Comparison of ENCODE assay signal across 8 mouse cellular contexts in the genomic region with DNA sequence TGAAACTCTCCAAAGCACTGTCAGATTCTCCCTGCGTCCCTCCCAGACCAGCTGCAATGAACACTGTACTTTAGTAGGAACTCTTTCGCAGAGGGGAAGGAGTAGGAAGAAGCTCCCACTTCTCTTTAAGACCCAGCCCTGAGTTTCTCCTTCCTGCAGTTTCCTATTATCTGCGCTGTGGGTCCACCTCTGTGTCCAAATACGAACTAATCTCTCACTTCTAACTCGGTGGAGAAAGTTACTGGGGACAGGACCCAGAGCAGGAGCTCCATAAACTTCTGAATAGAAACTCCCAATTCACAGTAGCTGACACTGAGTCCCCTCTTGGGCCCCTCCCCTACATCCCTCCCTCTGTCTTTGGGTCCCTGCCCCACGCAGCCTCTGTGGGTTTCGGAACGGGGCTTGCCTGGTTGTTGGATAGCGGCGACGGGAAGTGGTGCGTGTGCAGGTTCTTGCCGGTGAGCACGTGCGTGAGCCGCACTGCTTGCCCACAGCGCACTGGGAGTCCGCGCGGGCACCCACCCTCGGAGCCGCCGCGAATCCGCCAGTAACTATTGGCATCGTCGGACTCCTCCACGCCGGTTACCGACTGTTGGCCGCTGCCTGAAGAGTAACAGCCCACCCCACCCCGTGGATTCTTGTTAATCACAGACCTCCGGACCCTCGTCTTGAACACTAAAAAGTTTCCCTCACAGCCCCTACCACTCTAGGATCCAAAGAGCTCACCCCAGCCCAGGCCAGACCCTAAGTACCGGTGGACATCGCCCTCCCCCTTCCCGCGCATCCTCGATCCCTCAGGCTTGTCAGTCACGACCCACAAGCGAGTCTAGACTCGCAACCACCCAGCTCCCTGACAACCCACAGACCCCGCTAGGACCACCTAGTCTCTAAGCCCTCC. TPM values are rescaled to one million over a fixed set of nuclear protein-coding genes. Genes with fewer than 3 reads are reported as not detected.
DNase-seq lines count a peak whose midpoint lies in the region; ATAC-seq lines count a peak whose summit lies in the region.

No protein-coding gene starts in this region.

- H3K27me3 ChIP-seq in heart, embryonic 16.5 days (ENCODE audit: control insufficient read depth, insufficient read depth, low read length) = no peaks in the 10 kb centered on the region
- H3K27me3 ChIP-seq in liver, embryonic 11.5 days (replicated peaks; ENCODE audit: control insufficient read depth, insufficient read depth, low read length) = no peaks in the 10 kb centered on the region
- no peaks in the 10 kb centered on the region for H3K27me3 ChIP-seq in neural tube, embryonic 14.5 days (ENCODE audit: control insufficient read depth, insufficient read depth, low read length)

- peak; percentile 23 for DNase-seq in cerebellum, adult 11 months
- no peak for DNase-seq in cerebellum, adult 8-10 months
- DNase-seq in 416B (ENCODE audit: low read depth) = peak; percentile 26
- DNase-seq in cerebellum, adult 18-20 months = peak; percentile 45 to 57
- DNase-seq in liver, embryonic 11.5 days (ENCODE audit: low spot score) = peak; percentile 60
- DNase-seq in urinary bladder, postnatal 10 days (ENCODE audit: low spot score) = no peak

- 4% methylated on average over 43 of the region's 43 CpGs for WGBS in heart, embryonic 16.5 days
- WGBS in liver, embryonic 11.5 days = 3% methylated on average over 43 of the region's 43 CpGs
- WGBS in neural tube, embryonic 14.5 days = 4% methylated on average over 42 of the region's 43 CpGs

- peak overlapping the region; percentile 80 for H3K4me3 ChIP-seq in heart, embryonic 16.5 days (ENCODE audit: low read length)
- H3K4me3 ChIP-seq in liver, embryonic 11.5 days (ENCODE audit: low read depth, low read length) = peak overlapping the region; percentile 76
- peak overlapping the region; percentile 72 for H3K4me3 ChIP-seq in neural tube, embryonic 14.5 days (ENCODE audit: low read depth, low read length)

- ATAC-seq in heart, embryonic 16.5 days (replicated peaks; ENCODE audit: extremely low read depth, insufficient read depth, low FRiP score) = peak; percentile 33; the same call in 1 of the 2 replicates
- ATAC-seq in liver, embryonic 11.5 days (replicated peaks; ENCODE audit: low FRiP score) = peak; percentile 1; the same call in 1 of the 2 replicates
- 0 out of 2 replicates have a peak, but pooled peaks have one; percentile 1 for ATAC-seq in neural tube, embryonic 14.5 days (ENCODE audit: low read depth)

- peak overlapping the region; percentile 100 for H3K4me2 ChIP-seq in heart, embryonic 16.5 days (ENCODE audit: low read depth, low read length)
- H3K4me2 ChIP-seq in liver, embryonic 11.5 days = peak overlapping the region; percentile 92
- peak overlapping the region; percentile 96 for H3K4me2 ChIP-seq in neural tube, embryonic 14.5 days (ENCODE audit: low read depth, low read length)

- no peaks in the 10 kb centered on the region for H3K9me3 ChIP-seq in heart, embryonic 16.5 days (replicated peaks; ENCODE audit: control insufficient read depth, low read length)
- H3K9me3 ChIP-seq in liver, embryonic 11.5 days (ENCODE audit: control insufficient read depth, low read length) = no peaks in the 10 kb centered on the region
- no peaks in the 10 kb centered on the region for H3K9me3 ChIP-seq in neural tube, embryonic 14.5 days (ENCODE audit: control insufficient read depth, low read length)

- peak overlapping the region; percentile 40; the same call in 1 of the 2 replicates for H3K27ac ChIP-seq in heart, embryonic 16.5 days (ENCODE audit: low read length)
- peak overlapping the region; percentile 59 for H3K27ac ChIP-seq in liver, embryonic 11.5 days (ENCODE audit: low read depth, low read length)
- peak overlapping the region; percentile 78 for H3K27ac ChIP-seq in neural tube, embryonic 14.5 days (ENCODE audit: low read depth, low read length)

- H3K4me1 ChIP-seq in heart, embryonic 16.5 days (ENCODE audit: control insufficient read depth, insufficient read depth, low read length) = peaks cover 8% of the 10 kb centered on the region
- H3K4me1 ChIP-seq in liver, embryonic 11.5 days (replicated peaks; ENCODE audit: control insufficient read depth, insufficient read depth, low read length) = peaks cover 11% of the 10 kb centered on the region; the same call in 1 of the 2 replicates
- H3K4me1 ChIP-seq in neural tube, embryonic 14.5 days (ENCODE audit: control insufficient read depth, insufficient read depth, low read length) = peaks cover 12% of the 10 kb centered on the region; the same call in 1 of the 2 replicates

- H3K36me3 ChIP-seq in heart, embryonic 16.5 days (ENCODE audit: control insufficient read depth, insufficient read depth) = no peaks in the 10 kb centered on the region
- H3K36me3 ChIP-seq in liver, embryonic 11.5 days (ENCODE audit: control insufficient read depth, insufficient read depth, low read length) = no peaks in the 10 kb centered on the region
- no peaks in the 10 kb centered on the region for H3K36me3 ChIP-seq in neural tube, embryonic 14.5 days (ENCODE audit: control insufficient read depth, insufficient read depth, low read length)

- H3K9ac ChIP-seq in heart, embryonic 16.5 days (ENCODE audit: low read length) = peak overlapping the region; percentile 78
- peak overlapping the region; percentile 78 for H3K9ac ChIP-seq in liver, embryonic 11.5 days (ENCODE audit: low read depth, low read length)
- peak overlapping the region; percentile 74 for H3K9ac ChIP-seq in neural tube, embryonic 14.5 days (replicated peaks; ENCODE audit: low read depth, low read length)

RNA-seq across cellular contexts. Expression of a gene that starts 0.7 kb away (rescaled TPM):
- 54.5 and 61.9 TPM in 2 replicates for polyA plus RNA-seq in heart, embryonic 16.5 days (2015; fragmentation: Nextera tagmentation; extraction: Ambion mirVana)
- 96.3 and 108 TPM in 2 replicates for polyA plus RNA-seq in liver, embryonic 11.5 days (2014; fragmentation: Nextera tagmentation; extraction: Ambion mirVana)
- polyA plus RNA-seq in neural tube, embryonic 14.5 days (2014; fragmentation: Nextera tagmentation; extraction: Ambion mirVana) = 15.9 and 20.8 TPM in 2 replicates

RNA-seq across cellular contexts. Expression of a gene that starts 6.5 kb away (rescaled TPM):
- 16.6 and 19.6 TPM in 2 replicates for polyA plus RNA-seq in heart, embryonic 16.5 days (2015; fragmentation: Nextera tagmentation; extraction: Ambion mirVana)
- 52.6 and 56.8 TPM in 2 replicates for polyA plus RNA-seq in liver, embryonic 11.5 days (2014; fragmentation: Nextera tagmentation; extraction: Ambion mirVana)
- 9.3 and 12.1 TPM in 2 replicates for polyA plus RNA-seq in neural tube, embryonic 14.5 days (2014; fragmentation: Nextera tagmentation; extraction: Ambion mirVana)

RNA-seq across cellular contexts. Expression of a gene that starts 13.0 kb away (rescaled TPM):
- 4.1 and 6.5 TPM in 2 replicates for polyA plus RNA-seq in heart, embryonic 16.5 days (2015; fragmentation: Nextera tagmentation; extraction: Ambion mirVana)
- 33.5 and 34.2 TPM in 2 replicates for polyA plus RNA-seq in liver, embryonic 11.5 days (2014; fragmentation: Nextera tagmentation; extraction: Ambion mirVana)
- polyA plus RNA-seq in neural tube, embryonic 14.5 days (2014; fragmentation: Nextera tagmentation; extraction: Ambion mirVana) = 44.1 and 51.3 TPM in 2 replicates

RNA-seq across cellular contexts. Expression of a gene that starts 15.6 kb away (rescaled TPM):
- polyA plus RNA-seq in heart, embryonic 16.5 days (2015; fragmentation: Nextera tagmentation; extraction: Ambion mirVana) = 0.22 and 0.76 TPM in 2 replicates
- 1.7 and 2.4 TPM in 2 replicates for polyA plus RNA-seq in liver, embryonic 11.5 days (2014; fragmentation: Nextera tagmentation; extraction: Ambion mirVana)
- 3.3 TPM in 2 replicates for polyA plus RNA-seq in neural tube, embryonic 14.5 days (2014; fragmentation: Nextera tagmentation; extraction: Ambion mirVana)

RNA-seq across cellular contexts. Expression of a gene that starts 20.4 kb away (rescaled TPM):
- polyA plus RNA-seq in heart, embryonic 16.5 days (2015; fragmentation: Nextera tagmentation; extraction: Ambion mirVana) = 102 and 111 TPM in 2 replicates
- 111 TPM in 2 replicates for polyA plus RNA-seq in liver, embryonic 11.5 days (2014; fragmentation: Nextera tagmentation; extraction: Ambion mirVana)
- polyA plus RNA-seq in neural tube, embryonic 14.5 days (2014; fragmentation: Nextera tagmentation; extraction: Ambion mirVana) = 131 and 143 TPM in 2 replicates

Comparison
In these comparisons a context has a peak if more than half of its experiments do, and no peak if none do; other contexts are left out.
1. DNase-seq: peak in cerebellum, adult 11 months (single experiment), 416B (single experiment), cerebellum, adult 18-20 months (2 of 2) and liver, embryonic 11.5 days (single experiment); none in cerebellum, adult 8-10 months (single experiment) and urinary bladder, postnatal 10 days (single experiment).
2. Peak in every context shown above with its lines, with median percentiles within 50 percentile points of each other: ATAC-seq, H3K27ac ChIP-seq, H3K4me2 ChIP-seq, H3K4me3 ChIP-seq and H3K9ac ChIP-seq.